Mouse (Mus musculus) bone marrow macrophage, adult 2 months (primary cell): ENCODE measurements around the gene Slc35e1.

Source experiments
- CTCF ChIP-seq: IDR thresholded peaks from 2 replicates; pipeline ENCODE4 v1.5.1; 2012; ENCODE audit warnings: low read depth, mild to moderate bottlenecking, low read length, moderate library complexity
- POLR2A ChIP-seq: IDR thresholded peaks from 2 replicates; pipeline ENCODE4 v1.6.1; 2012; ENCODE audit warnings: mild to moderate bottlenecking, low read depth, low read length, borderline replicate concordance

- no peak for TF ChIP-seq CTCF
- TF ChIP-seq POLR2A: no peak
Observed at GRCm38 (mm10) chr8:72504137-72504536, 11.7 kb upstream of the Slc35e1 start.
